Comparison of ENCODE assay signal across 9 mouse cellular contexts in genomic region chr17:72976258-72977231, GRCm38 (mm10). TPM values are rescaled to one million over a fixed set of nuclear protein-coding genes. Genes with fewer than 3 reads are reported as not detected.
DNase-seq lines count a peak whose midpoint lies in the region; ATAC-seq lines count a peak whose summit lies in the region.
"Had no signal": no experiment of that assay in that cellular context is flagged by ENCODE, and none has a peak within 500 bp of the region (broad histone marks: within the 10 kb centered on the region; RNA-seq: fewer than 3 reads in every experiment).

No protein-coding gene starts in this region.

- DNase-seq in cerebellum, postnatal 10 days, result peak; percentile 39 to 44
- no peak for DNase-seq in cerebellum, adult 18-20 months
- DNase-seq in heart, adult 18-20 months, result peak; percentile 83 to 88
- DNase-seq in kidney, postnatal 4 days, result peak; percentile 51 to 64
- DNase-seq in right cerebral cortex, postnatal 36 days (ENCODE audit: low spot score in 2 of 2), result no peak
- no peak for DNase-seq in layer of hippocampus, adult 18-20 months (ENCODE audit: low spot score in 2 of 2)
- no peak for DNase-seq in frontal cortex, postnatal 14 days (ENCODE audit: low spot score in 2 of 2)
- DNase-seq: right cerebral cortex, postnatal 25 days had no signal

- ATAC-seq in megakaryocyte progenitor cell, adult 5-6 weeks (replicated peaks; ENCODE audit: poor library complexity), result 0 out of 2 replicates have a peak, but pooled peaks have one; percentile 42

RNA-seq across cellular contexts. Expression of gene Lbh, which starts 58.4 kb away (rescaled TPM):
- 100 to 1,000 TPM; 432 to 483 TPM for total RNA-seq in heart, adult 18-20 months (2021)
- total RNA-seq in megakaryocyte progenitor cell, adult 5-6 weeks (2015), result 17.9 and 19.2 TPM in 2 replicates
- total RNA-seq in megakaryocyte progenitor cell, adult 5-6 weeks (2017), result 16.6 and 21.4 TPM in 2 replicates
- total RNA-seq in layer of hippocampus, adult 18-20 months (2021), result 10 to 100 TPM; 34.3 to 35.8 TPM

Comparison
In these comparisons a context has a peak if more than half of its experiments do, and no peak if none do; other contexts are left out.
1. DNase-seq: peak in cerebellum, postnatal 10 days (2 of 2), heart, adult 18-20 months (2 of 2) and kidney, postnatal 4 days (2 of 2); none in cerebellum, adult 18-20 months (0 of 2), right cerebral cortex, postnatal 36 days (0 of 2), layer of hippocampus, adult 18-20 months (0 of 2) and frontal cortex, postnatal 14 days (0 of 2).
2. RNA of gene Lbh, which starts 58.4 kb away (total RNA-seq): 432 to 483 TPM in heart, adult 18-20 months; 34.3 to 35.8 TPM in layer of hippocampus, adult 18-20 months and 16.6 to 21.4 TPM in megakaryocyte progenitor cell, adult 5-6 weeks; every median in the first group is over 10 times any median in the second.